Mouse (Mus musculus): ENCODE measurements around the gene Bmp8a.
"Not testable (repeated sequence)": the region's sequence is repeated elsewhere in the genome, so short reads cannot be mapped to it uniquely, and the experiment has no call there.

The Bmp8a gene

GRCm38 (mm10) chr4:123331326-123331725, 11.7 kb downstream of the Bmp8a start:
- DNase-seq (ENCODE audit: low spot score in 2 of 2): no peak

GRCm38 (mm10) chr4:123328946-123329345, 14.1 kb downstream of the Bmp8a start:
- DNase-seq (ENCODE audit: low spot score in 2 of 2): no peak

- DNase-seq (ENCODE audit: low spot score in 2 of 2): no peak
These were observed 15.4 kb downstream of the Bmp8a start for GRCm38 (mm10) chr4:123327630-123328029.

- no peak for DNase-seq (ENCODE audit: low spot score in 2 of 2)
These were observed 17.0 kb downstream of the Bmp8a start for GRCm38 (mm10) chr4:123326087-123326486.

GRCm38 (mm10) chr4:123323534-123323933, 19.5 kb downstream of the Bmp8a start, which contains the start of gene Oxct2a:
TSS of gene Oxct2a (minus strand) at chr4:123323634.
- DNase-seq (ENCODE audit: low spot score in 2 of 2): no peak

GRCm38 (mm10) chr4:123322910-123323309, 20.1 kb downstream of the Bmp8a start:
- DNase-seq (ENCODE audit: low spot score in 2 of 2): peak in 1 of 2 experiments; percentile 12

GRCm38 (mm10) chr4:123314497-123314896, 28.6 kb downstream of the Bmp8a start:
- DNase-seq (ENCODE audit: low spot score in 2 of 2): no peak

GRCm38 (mm10) chr4:123313010-123313409, 30.0 kb downstream of the Bmp8a start:
- no peak for DNase-seq (ENCODE audit: low spot score in 2 of 2)

- no peak for DNase-seq (ENCODE audit: low spot score in 2 of 2)
These were observed 31.2 kb downstream of the Bmp8a start for GRCm38 (mm10) chr4:123311845-123312244.

- DNase-seq (ENCODE audit: low spot score in 2 of 2): no peak
These were observed 34.8 kb downstream of the Bmp8a start for GRCm38 (mm10) chr4:123308292-123308691.

GRCm38 (mm10) chr4:123306999-123307398, 36.1 kb downstream of the Bmp8a start:
- DNase-seq (ENCODE audit: low spot score in 2 of 2): peak in 1 of 2 experiments; percentile 45

- no peak for DNase-seq (ENCODE audit: low spot score in 2 of 2)
These were observed 37.3 kb downstream of the Bmp8a start for GRCm38 (mm10) chr4:123305789-123306188.

- peak in 1 of 2 experiments; percentile 52 for DNase-seq (ENCODE audit: low spot score in 2 of 2)
These were observed 43.9 kb downstream of the Bmp8a start for GRCm38 (mm10) chr4:123298980-123299670.

- DNase-seq (ENCODE audit: low spot score in 2 of 2): no peak
These were observed 44.8 kb downstream of the Bmp8a start for GRCm38 (mm10) chr4:123298226-123298625.

- no peak for DNase-seq (ENCODE audit: low spot score in 2 of 2)
These were observed 45.7 kb downstream of the Bmp8a start for GRCm38 (mm10) chr4:123297195-123297960.

- DNase-seq (ENCODE audit: low spot score in 2 of 2): no peak
These were observed 46.9 kb downstream of the Bmp8a start for GRCm38 (mm10) chr4:123296148-123296534.

GRCm38 (mm10) chr4:123295516-123296147, 47.4 kb downstream of the Bmp8a start:
- DNase-seq (ENCODE audit: low spot score in 2 of 2): no peak

- not testable (repeated sequence) for DNase-seq (ENCODE audit: low spot score in 2 of 2)
These were observed 48.0 kb downstream of the Bmp8a start for GRCm38 (mm10) chr4:123295026-123295425.

- no peak for DNase-seq (ENCODE audit: low spot score in 2 of 2)
These were observed 49.2 kb downstream of the Bmp8a start for GRCm38 (mm10) chr4:123293661-123294443.

GRCm38 (mm10) chr4:123292989-123293388, 50.1 kb downstream of the Bmp8a start:
- DNase-seq (ENCODE audit: low spot score in 2 of 2): no peak

GRCm38 (mm10) chr4:123292390-123292789, 50.7 kb downstream of the Bmp8a start:
- DNase-seq (ENCODE audit: low spot score in 2 of 2): no peak

- DNase-seq (ENCODE audit: low spot score in 2 of 2): peak in 1 of 2 experiments; percentile 18
These were observed 54.0 kb downstream of the Bmp8a start for GRCm38 (mm10) chr4:123289038-123289437.

All from cerebellum, postnatal 4 days (tissue).